Mouse (Mus musculus) kidney, adult 11 months (tissue): ENCODE measurements around the gene Ndrg3.
"Not testable (repeated sequence)": the region's sequence is repeated elsewhere in the genome, so short reads cannot be mapped to it uniquely, and the experiment has no call there.

Source experiments
- DNase-seq: peaks from one replicate; pipeline ENCODE4 v3.0.0; 2022

The Ndrg3 gene

GRCm38 (mm10) chr2:156898374-156898773 is 93.5 kb downstream of the Ndrg3 start:
- DNase-seq: no peak

- no peak for DNase-seq
Measured at GRCm38 (mm10) chr2:156897034-156897433, 94.8 kb downstream of the Ndrg3 start.

GRCm38 (mm10) chr2:156896384-156896914 is 95.4 kb downstream of the Ndrg3 start:
- no peak for DNase-seq

GRCm38 (mm10) chr2:156894496-156895265 is 97.2 kb downstream of the Ndrg3 start:
- peak; percentile 22 for DNase-seq

GRCm38 (mm10) chr2:156892821-156893220 is 99.0 kb downstream of the Ndrg3 start:
- DNase-seq: no peak

- DNase-seq: no peak
Measured at GRCm38 (mm10) chr2:156892240-156892639, 99.6 kb downstream of the Ndrg3 start.

GRCm38 (mm10) chr2:156888490-156888889 is 103.4 kb downstream of the Ndrg3 start:
- no peak for DNase-seq

- no peak for DNase-seq
Measured at GRCm38 (mm10) chr2:156887017-156887416, 104.8 kb downstream of the Ndrg3 start, which contains the start of gene Sla2. Gene Sla2, minus strand, starts transcription at chr2:156887192.

GRCm38 (mm10) chr2:156886084-156886631 is 105.7 kb downstream of the Ndrg3 start:
- DNase-seq: no peak

- not testable (repeated sequence) for DNase-seq
Measured at GRCm38 (mm10) chr2:156885666-156886065, 106.2 kb downstream of the Ndrg3 start.

- DNase-seq: no peak
Measured at GRCm38 (mm10) chr2:156884396-156885211, 107.3 kb downstream of the Ndrg3 start.

- DNase-seq: no peak
Measured at GRCm38 (mm10) chr2:156882431-156883001, 109.3 kb downstream of the Ndrg3 start.

- DNase-seq: no peak
Measured at GRCm38 (mm10) chr2:156879541-156879940, 112.3 kb downstream of the Ndrg3 start.

- DNase-seq: no peak
Measured at GRCm38 (mm10) chr2:156877726-156878125, 114.1 kb downstream of the Ndrg3 start.
